Mouse (Mus musculus): ENCODE measurements around the gene Gcc1. TPM values are rescaled to one million over a fixed set of nuclear protein-coding genes. Genes with fewer than 3 reads are reported as not detected.

Gene Gcc1
- polyA plus RNA-seq, 1 experiment from 2014 or later, result 7.2 TPM

GRCm38 (mm10) chr6:28450977-28451376 lies 22.8 kb upstream of the Gcc1 start:
- H3K27ac ChIP-seq (ENCODE audit: low read depth, low read length), result no peak overlapping the region
- no peak overlapping the region for H3K9ac ChIP-seq (ENCODE audit: low read length)
- H3K4me2 ChIP-seq (ENCODE audit: low read length), result no peak overlapping the region
- peak; percentile 33 for DNase-seq (ENCODE audit: low spot score)
- peaks cover 15% of the 10 kb centered on the region for H3K27me3 ChIP-seq (replicated peaks; ENCODE audit: control insufficient read depth, insufficient read depth, low read length)
- H3K9me3 ChIP-seq (replicated peaks; ENCODE audit: control insufficient read depth, low read length), result no peaks in the 10 kb centered on the region
- ATAC-seq, result peak; percentile 60; the same call in 1 of the 2 replicates
- peaks cover 2% of the 10 kb centered on the region; the same call in 1 of the 2 replicates for H3K4me1 ChIP-seq (ENCODE audit: control insufficient read depth, insufficient read depth, low read length)
- H3K4me3 ChIP-seq (ENCODE audit: low read depth, low read length), result no peak overlapping the region
- H3K36me3 ChIP-seq (ENCODE audit: control insufficient read depth, insufficient read depth, low read length), result no peaks in the 10 kb centered on the region
- 3% methylated on average over 12 of the region's 12 CpGs for WGBS

DNA sequence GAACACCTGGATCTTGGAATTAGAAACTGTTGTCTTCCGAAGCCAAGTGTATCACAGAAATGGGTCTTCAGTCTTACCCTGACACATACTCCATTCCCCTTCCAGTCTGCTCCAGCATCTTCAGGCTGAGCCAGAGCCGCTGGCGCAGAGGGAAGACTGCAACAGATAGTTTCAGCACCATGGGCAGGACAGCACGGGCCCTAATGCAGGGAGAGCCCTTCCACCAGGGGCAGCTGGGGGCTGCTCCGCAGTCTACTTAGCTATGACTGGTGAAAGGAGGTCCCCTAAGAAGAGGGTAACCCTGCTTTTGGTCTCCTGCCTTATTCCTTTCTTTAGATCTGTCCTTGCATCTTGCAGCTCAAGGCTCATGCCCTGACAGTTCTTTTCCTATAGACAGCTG lies 22.3 kb upstream of the Gcc1 start:
- H3K27ac ChIP-seq (ENCODE audit: low read depth, low read length), result no peak overlapping the region
- no peak overlapping the region for H3K4me3 ChIP-seq (ENCODE audit: low read depth, low read length)
- H3K4me2 ChIP-seq (ENCODE audit: low read length), result no peak overlapping the region
- no peak overlapping the region for H3K9ac ChIP-seq (ENCODE audit: low read length)
- peaks cover 15% of the 10 kb centered on the region for H3K27me3 ChIP-seq (replicated peaks; ENCODE audit: control insufficient read depth, insufficient read depth, low read length)
- peak; percentile 20; the same call in 1 of the 2 replicates for ATAC-seq
- no peaks in the 10 kb centered on the region for H3K9me3 ChIP-seq (replicated peaks; ENCODE audit: control insufficient read depth, low read length)
- no peaks in the 10 kb centered on the region for H3K36me3 ChIP-seq (ENCODE audit: control insufficient read depth, insufficient read depth, low read length)
- peaks cover 2% of the 10 kb centered on the region; the same call in 1 of the 2 replicates for H3K4me1 ChIP-seq (ENCODE audit: control insufficient read depth, insufficient read depth, low read length)
- 14% methylated on average over 5 of the region's 5 CpGs for WGBS
- no peak for DNase-seq (ENCODE audit: low spot score)

GRCm38 (mm10) chr6:28449253-28449652 lies 21.1 kb upstream of the Gcc1 start, which contains the start of gene Pax4:
TSS of gene Pax4 (minus strand) at chr6:28449353.
- Histone ChIP-seq H3K4me3 (ENCODE audit: low read depth, low read length) (no peak within 1 kb of the TSS), H3K36me3 (ENCODE audit: control insufficient read depth, insufficient read depth, low read length) (no peaks in the 10 kb centered on the region), H3K4me1 (ENCODE audit: control insufficient read depth, insufficient read depth, low read length) (peaks cover 2% of the 10 kb centered on the region; the same call in 1 of the 2 replicates), H3K9me3 (replicated peaks; ENCODE audit: control insufficient read depth, low read length) (no peaks in the 10 kb centered on the region), H3K27me3 (replicated peaks; ENCODE audit: control insufficient read depth, insufficient read depth, low read length) (peaks cover 15% of the 10 kb centered on the region), H3K9ac (ENCODE audit: low read length) (no peak within 1 kb of the TSS), H3K4me2 (ENCODE audit: low read length) (no peak within 1 kb of the TSS), H3K27ac (ENCODE audit: low read depth, low read length) (no peak within 1 kb of the TSS)
- 75% methylated on average over 2 of the region's 2 CpGs for WGBS
- DNase-seq (ENCODE audit: low spot score), result no peak
- ATAC-seq, result no peak

GRCm38 (mm10) chr6:28447937-28448336 lies 19.7 kb upstream of the Gcc1 start:
- peaks cover 2% of the 10 kb centered on the region; the same call in 1 of the 2 replicates for H3K4me1 ChIP-seq (ENCODE audit: control insufficient read depth, insufficient read depth, low read length)
- no peak overlapping the region for H3K9ac ChIP-seq (ENCODE audit: low read length)
- WGBS, result 66% methylated on average over 7 of the region's 7 CpGs
- H3K9me3 ChIP-seq (replicated peaks; ENCODE audit: control insufficient read depth, low read length), result no peaks in the 10 kb centered on the region
- no peak overlapping the region for H3K4me3 ChIP-seq (ENCODE audit: low read depth, low read length)
- no peak overlapping the region for H3K27ac ChIP-seq (ENCODE audit: low read depth, low read length)
- peaks cover 15% of the 10 kb centered on the region for H3K27me3 ChIP-seq (replicated peaks; ENCODE audit: control insufficient read depth, insufficient read depth, low read length)
- no peaks in the 10 kb centered on the region for H3K36me3 ChIP-seq (ENCODE audit: control insufficient read depth, insufficient read depth, low read length)
- H3K4me2 ChIP-seq (ENCODE audit: low read length), result no peak overlapping the region
- ATAC-seq, result no peak
- DNase-seq (ENCODE audit: low spot score), result peak; percentile 6

GRCm38 (mm10) chr6:28431538-28431855 lies 3.3 kb upstream of the Gcc1 start:
- 81% methylated on average over 6 of the region's 6 CpGs for WGBS
- Histone ChIP-seq H3K4me3 (ENCODE audit: low read depth, low read length) (no peak overlapping the region), H3K9ac (ENCODE audit: low read length) (no peak overlapping the region), H3K36me3 (ENCODE audit: control insufficient read depth, insufficient read depth, low read length) (peaks cover 7% of the 10 kb centered on the region), H3K27ac (ENCODE audit: low read depth, low read length) (no peak overlapping the region), H3K27me3 (replicated peaks; ENCODE audit: control insufficient read depth, insufficient read depth, low read length) (no peaks in the 10 kb centered on the region), H3K4me2 (ENCODE audit: low read length) (no peak overlapping the region), H3K4me1 (ENCODE audit: control insufficient read depth, insufficient read depth, low read length) (no peaks in the 10 kb centered on the region), H3K9me3 (replicated peaks; ENCODE audit: control insufficient read depth, low read length) (no peaks in the 10 kb centered on the region)
- ATAC-seq (no peak), DNase-seq (ENCODE audit: low spot score) (no peak)

DNA sequence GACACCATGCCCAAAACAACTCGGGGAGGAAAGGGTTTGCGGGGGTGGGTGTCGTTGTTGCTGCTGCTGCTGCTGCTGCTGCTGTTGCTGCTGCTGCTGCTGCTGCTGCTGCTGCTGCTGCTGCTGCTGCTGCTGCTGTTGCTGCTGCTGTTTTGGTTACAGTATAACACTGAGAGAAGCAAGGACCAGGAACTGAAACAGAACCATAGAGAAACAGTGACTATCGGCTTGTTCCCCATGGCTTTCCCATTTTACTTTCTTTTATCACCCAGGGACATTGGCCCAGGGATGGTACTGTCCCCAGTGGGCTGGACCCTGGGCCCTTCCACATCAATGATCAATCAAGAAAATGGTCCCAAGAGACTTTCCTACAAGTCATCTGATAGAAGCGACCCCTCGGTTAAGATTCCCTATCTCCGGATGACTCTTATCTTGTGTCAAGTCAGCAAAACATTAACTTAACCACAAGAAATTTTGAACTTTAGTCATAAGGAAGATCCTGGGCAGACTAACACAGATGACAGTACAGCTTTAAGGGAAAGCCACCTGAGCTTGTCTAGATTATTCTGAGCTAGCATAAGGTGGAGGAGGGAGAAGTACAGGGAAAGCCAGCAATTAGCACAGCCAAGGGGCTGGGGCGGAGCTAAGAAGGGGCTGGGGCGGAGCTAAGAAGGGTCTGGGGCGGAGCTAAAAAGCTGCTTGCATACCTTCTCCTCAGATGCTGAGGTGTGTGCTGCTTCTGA lies 2.8 kb upstream of the Gcc1 start:
- ATAC-seq, result no peak
- WGBS, result 82% methylated on average over 10 of the region's 10 CpGs

DNA sequence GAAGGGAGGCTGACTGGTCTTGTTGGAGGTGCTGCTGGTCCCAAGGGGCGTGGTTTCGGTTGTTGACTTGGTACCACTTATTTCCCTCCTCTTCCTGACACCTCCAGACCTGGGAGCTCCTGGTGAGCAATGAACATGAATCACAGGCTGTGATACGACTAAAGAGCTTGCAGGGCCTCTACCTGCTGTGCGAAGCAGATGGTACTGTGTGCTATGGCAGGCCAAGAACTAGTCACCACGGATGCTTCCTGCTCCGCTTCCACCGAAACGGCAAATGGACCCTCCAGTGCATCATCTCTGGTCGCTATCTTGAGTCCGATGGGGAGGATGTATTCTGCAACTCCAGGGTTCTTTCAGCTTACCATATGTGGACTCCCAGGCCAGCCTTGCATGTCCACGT lies 1.7 kb upstream of the Gcc1 start:
- H3K4me1 ChIP-seq (ENCODE audit: control insufficient read depth, insufficient read depth, low read length), result 0 out of 2 replicates have a peak, but pooled peaks cover 2% of the 10 kb centered on the region
- no peaks in the 10 kb centered on the region for H3K9me3 ChIP-seq (replicated peaks; ENCODE audit: control insufficient read depth, low read length)
- ATAC-seq (no peak), DNase-seq (ENCODE audit: low spot score) (no peak)
- peaks cover 18% of the 10 kb centered on the region for H3K36me3 ChIP-seq (ENCODE audit: control insufficient read depth, insufficient read depth, low read length)
- H3K4me3 ChIP-seq (ENCODE audit: low read depth, low read length), result no peak overlapping the region
- no peaks in the 10 kb centered on the region for H3K27me3 ChIP-seq (replicated peaks; ENCODE audit: control insufficient read depth, insufficient read depth, low read length)
- WGBS, result 91% methylated on average over 11 of the region's 11 CpGs
- no peak overlapping the region for H3K4me2 ChIP-seq (ENCODE audit: low read length)
- H3K9ac ChIP-seq (ENCODE audit: low read length), result no peak overlapping the region
- H3K27ac ChIP-seq (ENCODE audit: low read depth, low read length), result no peak overlapping the region

More for the DNA sequence above, 2.8 kb upstream of the Gcc1 start:
- DNase-seq (ENCODE audit: low spot score), result no peak
- Histone ChIP-seq H3K4me1 (ENCODE audit: control insufficient read depth, insufficient read depth, low read length) (no peaks in the 10 kb centered on the region), H3K4me3 (ENCODE audit: low read depth, low read length) (no peak overlapping the region), H3K9me3 (replicated peaks; ENCODE audit: control insufficient read depth, low read length) (no peaks in the 10 kb centered on the region), H3K27me3 (replicated peaks; ENCODE audit: control insufficient read depth, insufficient read depth, low read length) (no peaks in the 10 kb centered on the region), H3K36me3 (ENCODE audit: control insufficient read depth, insufficient read depth, low read length) (peaks cover 12% of the 10 kb centered on the region), H3K4me2 (ENCODE audit: low read length) (no peak overlapping the region), H3K9ac (ENCODE audit: low read length) (no peak overlapping the region), H3K27ac (ENCODE audit: low read depth, low read length) (no peak overlapping the region)

DNA sequence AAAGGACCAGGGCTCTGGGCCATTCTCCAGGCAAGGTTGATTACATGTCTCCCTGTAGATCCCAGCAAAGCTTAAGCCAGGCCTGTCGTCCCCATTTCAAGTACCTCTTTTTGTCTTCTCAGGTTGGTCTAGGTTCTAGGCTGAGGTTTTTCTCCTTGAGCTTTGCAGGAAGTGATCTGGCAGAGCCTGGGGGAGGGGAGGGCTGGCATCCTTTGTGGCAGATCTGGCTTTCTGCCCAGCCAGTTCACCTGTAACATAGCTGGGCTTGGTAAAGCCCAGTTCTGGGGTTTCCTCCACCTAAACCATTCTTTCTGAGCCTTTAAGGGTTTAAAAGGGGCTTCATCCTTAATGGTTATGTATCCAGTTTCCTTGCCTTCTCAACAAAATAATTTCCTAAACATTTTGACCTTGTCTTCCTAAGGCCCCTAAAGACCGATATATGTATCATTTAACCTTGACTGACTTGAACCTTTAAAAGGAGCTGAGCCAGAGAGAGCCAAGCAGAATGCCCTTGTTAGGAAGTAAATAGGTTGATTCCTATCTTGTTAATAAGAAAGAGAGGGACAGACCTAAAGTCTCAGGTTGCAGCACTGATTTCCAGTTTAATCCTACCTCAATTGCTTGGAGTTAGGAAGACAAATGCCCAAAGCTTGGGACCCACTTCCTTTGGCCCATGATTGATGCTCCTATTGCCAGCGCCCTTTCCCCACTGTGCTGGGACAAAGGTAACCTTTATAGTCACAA lies 922 bp downstream of the Gcc1 start, which contains the start of gene Fscn3:
Fscn3 (plus strand) TSS at position 694 of the 744 bp plus-strand sequence.
- ATAC-seq, result no peak
- 78% methylated on average over 3 of the region's 3 CpGs for WGBS
- Histone ChIP-seq H3K27me3 (replicated peaks; ENCODE audit: control insufficient read depth, insufficient read depth, low read length) (no peaks in the 10 kb centered on the region), H3K9me3 (replicated peaks; ENCODE audit: control insufficient read depth, low read length) (no peaks in the 10 kb centered on the region), H3K4me2 (ENCODE audit: low read length) (no peak within 1 kb of the TSS), H3K27ac (ENCODE audit: low read depth, low read length) (no peak within 1 kb of the TSS), H3K4me3 (ENCODE audit: low read depth, low read length) (no peak within 1 kb of the TSS), H3K4me1 (ENCODE audit: control insufficient read depth, insufficient read depth, low read length) (peaks cover 10% of the 10 kb centered on the region), H3K9ac (ENCODE audit: low read length) (no peak within 1 kb of the TSS), H3K36me3 (ENCODE audit: control insufficient read depth, insufficient read depth, low read length) (peaks cover 18% of the 10 kb centered on the region)
- no peak for DNase-seq (ENCODE audit: low spot score)

GRCm38 (mm10) chr6:28425019-28425418 lies 3.2 kb downstream of the Gcc1 start:
- peaks cover 18% of the 10 kb centered on the region for H3K36me3 ChIP-seq (ENCODE audit: control insufficient read depth, insufficient read depth, low read length)
- DNase-seq (ENCODE audit: low spot score) (no peak), ATAC-seq (no peak)
- WGBS, result 97% methylated on average over 6 of the region's 6 CpGs
- H3K27me3 ChIP-seq (replicated peaks; ENCODE audit: control insufficient read depth, insufficient read depth, low read length), result no peaks in the 10 kb centered on the region
- H3K4me2 ChIP-seq (ENCODE audit: low read length), result peak overlapping the region; percentile 72
- no peak overlapping the region for H3K27ac ChIP-seq (ENCODE audit: low read depth, low read length)
- no peaks in the 10 kb centered on the region for H3K9me3 ChIP-seq (replicated peaks; ENCODE audit: control insufficient read depth, low read length)
- 0 out of 2 replicates have a peak overlapping the region, but pooled peaks have one; percentile 13 for H3K9ac ChIP-seq (ENCODE audit: low read length)
- H3K4me1 ChIP-seq (ENCODE audit: control insufficient read depth, insufficient read depth, low read length), result peaks cover 25% of the 10 kb centered on the region
- H3K4me3 ChIP-seq (ENCODE audit: low read depth, low read length), result no peak overlapping the region

Measured in forebrain, embryonic 14.5 days (tissue).